Mouse (Mus musculus): ENCODE measurements around the gene Atxn2. TPM values are rescaled to one million over a fixed set of nuclear protein-coding genes. Genes with fewer than 3 reads are reported as not detected.

Atxn2 gene
- polyA plus RNA-seq, 1 experiment, result 60.6 TPM

DNA sequence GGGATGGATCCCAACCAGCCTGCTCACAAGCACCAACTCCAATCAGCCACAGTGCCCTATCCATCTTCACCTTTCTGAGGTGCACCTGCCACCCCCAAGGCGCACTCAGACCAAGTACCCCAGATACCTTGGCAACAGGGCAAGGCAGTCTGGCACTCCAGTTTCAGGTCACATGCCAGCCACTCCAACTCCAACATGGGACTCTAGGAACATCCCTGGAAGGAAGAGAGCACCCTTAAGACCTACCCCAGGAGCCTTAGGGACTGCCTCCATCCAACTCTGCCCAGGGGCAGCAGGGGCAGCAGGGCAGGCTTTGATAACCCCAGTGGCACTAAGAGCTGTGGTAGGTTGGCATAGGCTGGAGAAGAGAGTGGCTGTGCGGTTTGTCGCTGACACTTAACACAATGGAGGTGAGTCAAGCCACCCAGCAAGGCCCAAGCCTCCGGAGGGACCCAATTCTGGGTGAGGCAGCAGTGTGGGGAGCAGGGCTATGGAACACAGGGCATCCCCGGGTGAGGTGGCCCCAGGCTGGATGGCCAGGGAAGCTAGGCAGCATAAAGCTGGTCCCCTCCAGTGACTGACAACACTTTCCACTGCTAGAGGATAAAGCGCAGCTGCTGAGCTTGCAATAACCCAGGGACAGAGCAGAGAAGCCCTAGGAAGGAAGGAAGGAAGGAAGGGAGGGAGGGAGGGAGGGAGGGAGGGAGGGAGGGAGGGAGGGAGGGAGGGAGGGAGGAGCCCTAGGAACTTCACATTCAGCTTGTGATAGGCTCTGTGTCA is 121.4 kb downstream of the Atxn2 start:
- WGBS, result 46% methylated on average over 6 of the region's 6 CpGs
- Histone ChIP-seq H3K4me1 (ENCODE audit: control insufficient read depth, insufficient read depth, low read length) (peaks cover 8% of the 10 kb centered on the region), H3K27ac (ENCODE audit: control insufficient read depth, insufficient read depth, low read depth, low read length, poor library complexity) (peak overlapping the region; percentile 16; the same call in 1 of the 2 replicates)

GRCm38 (mm10) chr5:121833159-121833558 is 122.0 kb downstream of the Atxn2 start:
- 18% methylated on average over 2 of the region's 2 CpGs for WGBS
- H3K4me1 ChIP-seq (ENCODE audit: control insufficient read depth, insufficient read depth, low read length), result peaks cover 8% of the 10 kb centered on the region
- peak overlapping the region; percentile 53 for H3K4me3 ChIP-seq (replicated peaks; ENCODE audit: control insufficient read depth, low read depth, low read length)
- peak overlapping the region; percentile 52 for H3K27ac ChIP-seq (ENCODE audit: control insufficient read depth, insufficient read depth, low read depth, low read length, poor library complexity)
- TF ChIP-seq POLR2A (IDR thresholded peaks at IDR 0.05; ENCODE audit: borderline replicate concordance, control insufficient read depth, low read depth, low read length) (no peak), CTCF (IDR thresholded peaks at IDR 0.05; ENCODE audit: control insufficient read depth, insufficient read depth, low read length) (no peak)

More for the DNA sequence above, 121.4 kb downstream of the Atxn2 start:
- TF ChIP-seq POLR2A (IDR thresholded peaks at IDR 0.05; ENCODE audit: borderline replicate concordance, control insufficient read depth, low read depth, low read length) (no peak), CTCF (IDR thresholded peaks at IDR 0.05; ENCODE audit: control insufficient read depth, insufficient read depth, low read length) (no peak)
- H3K4me3 ChIP-seq (replicated peaks; ENCODE audit: control insufficient read depth, low read depth, low read length), result no peak overlapping the region

- WGBS, result 6% methylated on average over 10 of the region's 10 CpGs
- Histone ChIP-seq H3K27ac (ENCODE audit: control insufficient read depth, insufficient read depth, low read depth, low read length, poor library complexity) (peak overlapping the region; percentile 98), H3K4me3 (replicated peaks; ENCODE audit: control insufficient read depth, low read depth, low read length) (peak overlapping the region; percentile 89), H3K4me1 (ENCODE audit: control insufficient read depth, insufficient read depth, low read length) (peaks cover 8% of the 10 kb centered on the region)
- TF ChIP-seq CTCF (IDR thresholded peaks at IDR 0.05; ENCODE audit: control insufficient read depth, insufficient read depth, low read length) (no peak), POLR2A (IDR thresholded peaks at IDR 0.05; ENCODE audit: borderline replicate concordance, control insufficient read depth, low read depth, low read length) (peak; percentile 6; the same call in 1 of the 2 replicates)
Measured at GRCm38 (mm10) chr5:121833572-121834240, 122.6 kb downstream of the Atxn2 start.

DNA sequence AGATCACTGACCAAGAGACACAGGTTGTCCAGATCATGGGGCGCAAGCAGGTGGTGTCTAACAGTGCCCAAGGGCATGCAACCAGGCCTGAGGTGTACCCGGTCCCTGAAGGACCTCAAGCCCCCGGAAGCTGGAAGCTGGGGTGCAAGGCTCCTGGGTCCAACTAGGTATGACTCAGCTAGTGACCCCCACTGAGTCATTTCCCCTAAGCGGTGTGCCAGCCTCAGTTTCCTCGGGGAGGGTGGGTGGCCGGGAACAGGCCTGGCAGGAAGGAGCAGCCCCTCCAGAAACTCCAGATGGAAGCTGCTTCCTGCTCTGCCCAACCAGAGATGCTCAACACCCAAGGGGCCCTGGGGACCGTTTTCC is 123.1 kb downstream of the Atxn2 start:
- peak overlapping the region; percentile 98 for H3K27ac ChIP-seq (ENCODE audit: control insufficient read depth, insufficient read depth, low read depth, low read length, poor library complexity)
- TF ChIP-seq POLR2A (IDR thresholded peaks at IDR 0.05; ENCODE audit: borderline replicate concordance, control insufficient read depth, low read depth, low read length) (no peak), CTCF (IDR thresholded peaks at IDR 0.05; ENCODE audit: control insufficient read depth, insufficient read depth, low read length) (no peak; the same call in 1 of the 2 replicates)
- WGBS, result 12% methylated on average over 7 of the region's 7 CpGs

GRCm38 (mm10) chr5:121834991-121835747 is 124.0 kb downstream of the Atxn2 start:
- 6% methylated on average over 12 of the region's 12 CpGs for WGBS
- TF ChIP-seq CTCF (IDR thresholded peaks at IDR 0.05; ENCODE audit: control insufficient read depth, insufficient read depth, low read length) (no peak), POLR2A (IDR thresholded peaks at IDR 0.05; ENCODE audit: borderline replicate concordance, control insufficient read depth, low read depth, low read length) (no peak)
- Histone ChIP-seq H3K4me1 (ENCODE audit: control insufficient read depth, insufficient read depth, low read length) (peaks cover 8% of the 10 kb centered on the region), H3K4me3 (replicated peaks; ENCODE audit: control insufficient read depth, low read depth, low read length) (peak overlapping the region; percentile 89), H3K27ac (ENCODE audit: control insufficient read depth, insufficient read depth, low read depth, low read length, poor library complexity) (peak overlapping the region; percentile 98)

More for the DNA sequence above, 123.1 kb downstream of the Atxn2 start:
- H3K4me3 ChIP-seq (replicated peaks; ENCODE audit: control insufficient read depth, low read depth, low read length), result peak overlapping the region; percentile 89
- H3K4me1 ChIP-seq (ENCODE audit: control insufficient read depth, insufficient read depth, low read length), result peaks cover 8% of the 10 kb centered on the region

DNA sequence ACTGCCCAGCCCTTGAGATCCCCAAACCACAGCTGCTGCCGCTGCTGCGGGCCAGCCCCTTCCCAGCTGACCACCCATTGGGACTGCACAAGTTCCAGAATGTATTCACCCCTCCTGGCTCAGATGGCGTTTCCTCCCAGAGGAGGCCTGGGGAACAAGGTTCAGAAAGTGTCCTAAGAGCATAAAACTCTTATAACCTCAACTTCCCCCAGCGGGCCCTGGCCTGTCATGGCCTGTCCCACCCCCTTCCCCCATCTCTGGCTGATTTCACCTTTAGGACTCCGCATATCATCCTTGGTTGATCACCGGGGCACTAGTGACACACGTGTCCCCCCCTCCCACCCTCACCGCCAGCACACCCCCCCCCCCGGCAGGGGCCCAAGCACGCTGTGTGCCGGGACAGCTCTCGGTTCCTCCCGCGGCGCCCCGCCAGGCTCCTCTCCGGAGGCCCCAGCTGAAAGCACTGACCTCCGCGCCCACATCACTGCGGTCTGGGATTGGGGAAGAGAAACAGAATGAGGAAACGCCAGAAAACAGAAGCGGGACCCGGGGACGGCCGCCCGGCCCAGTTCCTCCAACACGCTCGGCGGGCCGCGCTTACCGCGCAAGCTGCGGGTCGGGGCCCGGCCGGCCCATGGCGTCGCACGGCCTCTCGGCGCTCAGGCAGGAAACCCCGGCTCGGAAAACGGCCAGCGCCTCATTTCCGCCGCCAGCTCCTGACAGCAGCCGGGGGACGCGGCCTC is 125.0 kb downstream of the Atxn2 start:
- WGBS, result under 1% methylated on average over 51 of the region's 51 CpGs
- H3K4me1 ChIP-seq (ENCODE audit: control insufficient read depth, insufficient read depth, low read length), result peaks cover 8% of the 10 kb centered on the region
- TF ChIP-seq POLR2A (IDR thresholded peaks at IDR 0.05; ENCODE audit: borderline replicate concordance, control insufficient read depth, low read depth, low read length) (no peak), CTCF (IDR thresholded peaks at IDR 0.05; ENCODE audit: control insufficient read depth, insufficient read depth, low read length) (no peak)
- peak overlapping the region; percentile 100 for H3K27ac ChIP-seq (ENCODE audit: control insufficient read depth, insufficient read depth, low read depth, low read length, poor library complexity)
- H3K4me3 ChIP-seq (replicated peaks; ENCODE audit: control insufficient read depth, low read depth, low read length), result peak overlapping the region; percentile 89

DNA sequence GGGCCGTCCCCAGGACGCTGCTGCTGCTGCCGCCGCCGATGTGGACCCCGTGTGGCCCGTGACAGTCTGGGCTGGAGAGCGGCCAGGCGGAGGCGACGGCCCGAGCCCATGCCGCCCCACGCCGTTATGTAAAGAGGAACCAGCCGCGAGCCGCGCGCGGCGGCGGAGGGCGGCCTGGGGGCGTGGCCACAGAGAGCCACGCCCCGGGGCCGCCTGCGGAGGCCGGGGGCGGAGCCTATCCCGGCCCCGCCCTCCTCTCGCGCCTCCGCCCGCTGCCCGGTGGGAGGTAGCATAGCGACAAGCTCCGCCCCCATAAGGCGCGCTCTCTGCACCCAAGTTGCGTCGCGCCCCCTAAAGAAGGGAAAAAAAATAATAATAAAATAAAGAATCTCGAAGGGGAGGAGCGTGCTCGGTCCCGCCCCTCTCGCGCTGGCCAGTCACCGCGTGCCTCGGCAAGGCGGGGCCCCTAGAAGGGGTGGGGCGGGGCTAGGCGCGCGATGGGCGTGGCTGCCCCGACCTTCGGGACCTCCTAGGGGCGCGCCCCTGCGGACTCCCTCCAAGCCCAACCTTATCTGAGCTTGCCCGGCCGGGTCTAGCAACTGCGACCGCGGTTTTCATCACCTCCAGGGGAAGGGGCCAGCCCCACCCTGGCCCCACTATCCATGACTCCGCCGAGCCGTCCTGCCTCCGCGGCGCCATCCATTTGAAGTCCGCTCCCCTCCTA is 125.7 kb downstream of the Atxn2 start:
- TF ChIP-seq POLR2A (IDR thresholded peaks at IDR 0.05; ENCODE audit: borderline replicate concordance, control insufficient read depth, low read depth, low read length) (peak; percentile 90), CTCF (IDR thresholded peaks at IDR 0.05; ENCODE audit: control insufficient read depth, insufficient read depth, low read length) (no peak)
- Histone ChIP-seq H3K4me1 (ENCODE audit: control insufficient read depth, insufficient read depth, low read length) (peaks cover 9% of the 10 kb centered on the region), H3K27ac (ENCODE audit: control insufficient read depth, insufficient read depth, low read depth, low read length, poor library complexity) (peak overlapping the region; percentile 100), H3K4me3 (replicated peaks; ENCODE audit: control insufficient read depth, low read depth, low read length) (peak overlapping the region; percentile 89)
- under 1% methylated on average over 74 of the region's 77 CpGs for WGBS
